Mouse (Mus musculus) lung, postnatal 10 days (tissue): ENCODE results near the gene Aldoc.

ENCODE experiments used
- DNase-seq: peaks from one replicate; pipeline ENCODE4 v3.0.0; 2021

Gene Aldoc

GRCm38 (mm10) chr11:78333992-78334391 lies 11.2 kb downstream of the Aldoc start:
- no peak for DNase-seq

GRCm38 (mm10) chr11:78337040-78337439 lies 14.3 kb downstream of the Aldoc start:
- DNase-seq, result no peak

GRCm38 (mm10) chr11:78341702-78342101 lies 18.9 kb downstream of the Aldoc start:
- DNase-seq, result no peak

GRCm38 (mm10) chr11:78343381-78344327 lies 20.9 kb downstream of the Aldoc start, which contains the start of gene Unc119:
TSS of gene Unc119 (plus strand) at chr11:78343482.
- peak; percentile 82 for DNase-seq

- DNase-seq, result no peak
Measured at GRCm38 (mm10) chr11:78344328-78344889, 21.6 kb downstream of the Aldoc start.

- DNase-seq, result peak; percentile 78
Measured at GRCm38 (mm10) chr11:78344890-78345715, 22.3 kb downstream of the Aldoc start.

GRCm38 (mm10) chr11:78345801-78346200 lies 23.0 kb downstream of the Aldoc start:
- DNase-seq, result peak; percentile 26

- DNase-seq, result no peak
Measured at GRCm38 (mm10) chr11:78346326-78347069, 23.7 kb downstream of the Aldoc start.

- DNase-seq, result peak; percentile 83
Measured at GRCm38 (mm10) chr11:78347070-78347754, 24.4 kb downstream of the Aldoc start.

GRCm38 (mm10) chr11:78347908-78348307 lies 25.1 kb downstream of the Aldoc start:
- DNase-seq, result peak; percentile 62

- DNase-seq, result no peak
Measured at GRCm38 (mm10) chr11:78348474-78348873, 25.7 kb downstream of the Aldoc start.

GRCm38 (mm10) chr11:78349441-78350358 lies 26.9 kb downstream of the Aldoc start:
- DNase-seq, result no peak

- no peak for DNase-seq
Measured at GRCm38 (mm10) chr11:78353081-78353480, 30.3 kb downstream of the Aldoc start.

GRCm38 (mm10) chr11:78354905-78355304 lies 32.1 kb downstream of the Aldoc start:
- DNase-seq, result no peak

GRCm38 (mm10) chr11:78355471-78356238 lies 32.9 kb downstream of the Aldoc start:
- peak; percentile 77 for DNase-seq

- DNase-seq, result peak; percentile 45
Measured at GRCm38 (mm10) chr11:78358330-78359007, 35.7 kb downstream of the Aldoc start.

- peak; percentile 88 for DNase-seq
Measured at GRCm38 (mm10) chr11:78360125-78360788, 37.5 kb downstream of the Aldoc start.

GRCm38 (mm10) chr11:78360789-78361131 lies 38.0 kb downstream of the Aldoc start:
- no peak for DNase-seq
